Mouse (Mus musculus) gastrocnemius, postnatal 10 days (tissue): ENCODE results near the gene Klf12. TPM values are rescaled to one million over a fixed set of nuclear protein-coding genes. Genes with fewer than 3 reads are reported as not detected.

Source experiments
- DNase-seq: peaks from one replicate; pipeline ENCODE4 v3.0.0; 2021; ENCODE audit warnings: mixed read lengths
- long read RNA-seq, 2 experiments: library from polyadenylated mRNA; stranded (forward); transcript quantifications; one replicate each; pipeline ENCODE4 v2.0.0; 2021
- total RNA-seq, 2 experiments: library from RNA; stranded (reverse); gene quantifications; 2 replicates each; pipeline ENCODE4 v1.2.3; 2021

Klf12 gene
- 10 to 100 TPM; 11.8 to 14.2 TPM for total RNA-seq
- long read RNA-seq, experiment 1, partial matches to known transcripts: 0 of 1 reads
- long read RNA-seq, experiment 1, other reads (novel, unspliced or antisense): 1 of 1 reads
- long read RNA-seq, experiment 2: 0 reads

DNA sequence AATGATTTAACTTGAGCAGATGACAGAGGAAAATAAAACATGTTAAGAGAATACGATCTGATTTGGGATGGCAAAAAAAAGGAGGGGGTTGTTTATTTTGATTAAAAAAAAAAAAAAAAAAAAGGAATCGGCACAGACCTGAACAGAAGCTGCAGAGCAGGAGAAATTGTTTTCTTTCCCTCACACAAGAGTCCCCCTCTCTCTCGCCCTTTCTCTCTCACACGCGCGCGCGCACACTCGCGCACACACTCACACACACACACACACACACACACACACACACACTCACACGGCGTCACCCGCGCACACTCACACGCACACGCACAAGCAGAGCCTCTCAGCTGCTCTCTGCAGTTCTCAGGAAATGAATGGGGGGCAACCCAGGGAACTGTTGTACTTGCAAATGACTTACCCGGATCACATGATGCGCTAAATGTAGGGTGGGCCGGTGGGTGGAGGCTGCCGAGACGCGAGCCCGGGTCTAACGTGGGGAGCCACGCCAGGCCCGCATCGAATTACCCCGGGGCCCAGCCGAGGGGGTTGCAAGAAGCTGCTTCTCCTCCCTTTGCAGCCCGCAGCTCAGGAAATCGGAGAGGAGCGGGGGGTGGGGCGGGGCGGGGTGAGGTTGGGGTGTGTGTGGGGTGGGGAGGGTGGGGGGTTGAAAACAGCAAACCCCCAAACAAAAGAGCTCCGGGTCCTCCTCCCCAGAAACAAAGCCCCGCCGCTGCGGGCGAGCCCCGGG, at the start of gene Klf12:
Klf12 (minus strand) TSS at position 561 of the 742 bp plus-strand sequence.
- DNase-seq: peak; percentile 85

DNA sequence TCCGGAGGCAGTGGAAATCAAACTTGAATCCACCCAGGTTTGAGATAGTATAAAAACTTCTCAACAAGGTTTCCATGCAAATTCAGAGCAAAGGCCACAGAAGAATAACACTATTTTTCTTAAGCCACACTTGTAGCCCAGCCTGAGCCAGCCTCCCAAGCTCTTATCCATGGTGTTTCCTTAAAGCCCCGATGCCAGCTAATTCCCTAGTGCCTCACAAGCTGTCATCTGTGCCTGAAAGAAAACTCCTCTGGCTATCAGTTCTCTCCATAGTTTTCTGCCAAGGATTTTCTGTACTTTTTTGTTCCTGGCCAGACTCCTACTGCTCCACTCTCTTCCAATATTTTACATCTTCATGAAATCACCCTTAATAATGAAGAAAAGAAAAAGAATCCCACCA, 48.9 kb upstream of the Klf12 start:
- DNase-seq: no peak

DNA sequence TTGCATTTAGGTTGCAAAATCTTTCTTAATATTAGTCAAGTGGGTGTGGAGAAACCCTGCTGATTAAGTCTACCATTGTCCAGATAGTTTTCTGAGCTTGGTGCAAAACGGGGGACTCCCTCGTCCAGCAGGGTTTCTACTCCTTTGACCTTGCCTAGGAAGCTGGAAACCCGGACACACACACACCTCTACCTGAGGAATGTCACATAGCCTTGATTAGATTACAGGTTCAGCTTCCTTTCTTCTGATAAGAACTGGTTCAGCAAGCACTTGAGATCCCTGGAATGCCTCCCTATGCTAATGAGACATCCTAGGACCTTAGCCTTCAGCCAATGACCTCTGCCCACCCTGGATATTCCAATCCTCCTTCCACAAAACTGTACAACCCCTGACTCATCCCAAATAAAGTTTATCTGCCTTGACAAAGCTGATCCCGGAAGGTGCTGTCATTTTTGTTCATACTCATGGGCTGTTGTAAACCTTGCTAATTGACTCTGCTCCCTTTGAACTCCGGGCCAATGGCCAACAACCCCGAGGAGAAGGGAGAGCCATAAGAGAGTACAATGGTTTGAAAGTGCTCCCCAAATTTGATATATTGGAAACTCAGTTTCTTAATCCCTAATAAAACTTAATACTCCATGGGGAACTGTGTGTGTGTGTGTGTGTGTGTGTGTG, 44.3 kb upstream of the Klf12 start:
- DNase-seq: no peak

DNA sequence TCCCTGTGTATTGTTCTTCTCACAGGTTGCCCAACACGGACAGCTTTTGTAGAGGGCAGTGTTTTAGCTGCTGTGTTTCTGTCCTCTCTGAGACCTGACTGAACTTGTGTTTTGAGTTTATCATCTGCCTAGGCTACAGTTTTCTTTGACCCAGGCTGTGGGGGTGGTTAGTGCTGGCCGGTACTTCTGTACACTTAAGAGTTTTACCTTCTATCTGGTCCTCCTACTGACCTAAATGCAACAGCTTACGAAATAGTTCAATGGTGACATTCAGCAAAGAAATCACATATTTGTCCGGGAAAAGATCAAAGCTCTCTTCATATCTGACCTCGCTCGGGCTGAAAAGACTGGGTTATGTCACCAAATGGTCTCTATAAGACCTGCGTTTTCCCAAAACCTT, 39.8 kb upstream of the Klf12 start:
- DNase-seq: no peak

- DNase-seq: no peak
Measured at GRCm38 (mm10) chr14:100322012-100322411, 37.5 kb upstream of the Klf12 start.

GRCm38 (mm10) chr14:100316780-100317179, 32.3 kb upstream of the Klf12 start:
- no peak for DNase-seq

- DNase-seq: no peak
Measured at GRCm38 (mm10) chr14:100314099-100314498, 29.6 kb upstream of the Klf12 start.

DNA sequence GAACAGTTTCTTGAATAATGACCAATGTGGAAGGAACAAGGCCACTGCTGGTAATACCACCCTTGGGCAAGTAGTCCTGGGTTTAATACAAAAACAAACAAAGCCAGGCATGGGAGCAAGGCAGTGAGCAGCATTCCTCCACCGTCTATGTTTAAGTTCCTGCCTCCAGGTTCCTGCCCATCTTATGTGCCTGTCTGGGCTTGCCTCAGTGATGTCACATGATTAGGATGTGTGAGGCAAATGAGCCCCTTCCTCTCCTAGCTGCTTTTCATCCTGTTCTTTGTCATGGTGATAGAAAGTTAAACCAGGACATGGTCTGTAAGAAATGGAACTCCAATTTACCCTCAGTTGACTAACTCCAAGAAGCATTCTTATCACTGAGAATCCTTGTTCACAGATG, 16.4 kb upstream of the Klf12 start:
- DNase-seq: no peak

GRCm38 (mm10) chr14:100298892-100299291, 14.4 kb upstream of the Klf12 start:
- no peak for DNase-seq

GRCm38 (mm10) chr14:100286586-100287241, 2.2 kb upstream of the Klf12 start:
- no peak for DNase-seq

- peak; percentile 81 for DNase-seq
Measured at GRCm38 (mm10) chr14:100285656-100286585, 1.4 kb upstream of the Klf12 start.

DNA sequence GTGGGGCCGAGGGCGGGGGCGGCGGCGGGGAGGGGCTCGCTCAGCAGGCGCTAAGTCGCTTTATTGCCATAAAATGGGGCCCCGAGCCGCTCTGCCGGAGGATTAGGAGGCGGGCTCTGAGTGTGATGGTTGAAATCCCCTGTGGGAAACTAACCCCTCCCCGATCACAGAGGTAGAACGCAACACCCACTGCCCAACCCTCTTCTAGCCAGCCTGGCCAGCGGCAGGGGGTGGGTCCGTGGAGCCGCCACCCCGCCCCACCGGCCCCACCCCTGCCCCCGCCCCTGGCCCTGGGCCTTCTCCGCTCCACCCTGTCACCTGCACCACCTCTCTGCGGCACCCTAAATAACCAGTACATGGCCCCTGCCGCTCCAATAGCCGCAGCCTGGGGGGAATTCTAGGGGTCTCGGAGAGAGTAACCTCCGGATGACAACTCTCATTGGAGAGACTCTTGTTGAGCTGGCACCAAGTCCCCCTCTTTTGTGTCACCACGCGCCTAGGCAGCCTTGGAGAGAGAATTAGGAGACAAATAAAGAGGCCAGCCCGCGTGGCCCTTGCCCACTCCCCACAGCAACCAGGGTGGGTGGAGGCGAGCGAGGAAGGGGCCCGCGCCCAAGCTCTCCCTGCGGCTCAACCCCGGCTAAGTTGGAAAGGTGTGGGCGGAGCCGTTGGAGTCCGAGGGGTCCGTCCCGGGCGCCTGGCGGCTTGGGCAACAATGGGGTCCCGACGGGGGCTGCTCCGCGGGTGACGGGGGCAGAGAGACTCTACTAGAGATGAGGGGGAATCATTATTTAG, 579 bp upstream of the Klf12 start:
- peak; percentile 59 for DNase-seq

GRCm38 (mm10) chr14:100283411-100284118, 914 bp downstream of the Klf12 start:
- DNase-seq: peak; percentile 31

DNA sequence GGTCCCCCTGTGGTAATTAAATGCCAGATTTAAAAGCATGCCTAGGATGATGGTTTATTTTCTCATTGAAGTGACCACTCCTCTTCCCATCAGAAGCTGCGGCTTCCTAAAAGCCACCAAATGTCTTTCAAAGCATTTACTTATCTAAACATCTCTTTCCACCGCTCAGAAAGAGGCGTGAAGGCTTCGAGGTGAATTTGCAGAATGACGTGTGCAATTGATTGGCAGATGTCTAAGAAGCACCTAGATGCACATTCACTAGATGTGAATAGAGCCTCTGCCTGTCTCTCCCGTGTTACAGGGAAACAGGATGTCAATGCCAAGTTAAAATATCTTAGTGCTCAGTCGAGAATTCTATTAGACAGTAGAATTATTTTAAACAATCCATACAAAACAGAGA, 1.8 kb downstream of the Klf12 start:
- DNase-seq: no peak

DNA sequence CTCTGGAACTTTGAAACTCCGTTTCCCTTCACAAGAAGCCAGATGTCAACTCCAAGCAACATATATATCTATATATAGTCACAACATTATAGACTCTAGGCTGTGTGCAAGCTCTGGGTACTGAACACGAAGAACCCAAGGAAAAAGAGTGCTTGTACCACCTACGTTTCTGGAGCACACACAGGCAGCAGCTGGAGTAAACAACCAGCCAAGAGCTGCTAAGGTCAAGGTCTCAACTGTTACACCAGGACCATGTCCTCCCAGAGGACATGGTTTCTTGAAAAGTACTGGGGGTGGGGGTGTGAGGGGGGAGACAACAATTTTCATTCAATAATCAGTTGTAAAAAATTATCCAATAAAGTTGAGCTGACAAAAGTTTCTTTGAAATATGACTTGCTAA, 2.7 kb downstream of the Klf12 start:
- no peak for DNase-seq

DNA sequence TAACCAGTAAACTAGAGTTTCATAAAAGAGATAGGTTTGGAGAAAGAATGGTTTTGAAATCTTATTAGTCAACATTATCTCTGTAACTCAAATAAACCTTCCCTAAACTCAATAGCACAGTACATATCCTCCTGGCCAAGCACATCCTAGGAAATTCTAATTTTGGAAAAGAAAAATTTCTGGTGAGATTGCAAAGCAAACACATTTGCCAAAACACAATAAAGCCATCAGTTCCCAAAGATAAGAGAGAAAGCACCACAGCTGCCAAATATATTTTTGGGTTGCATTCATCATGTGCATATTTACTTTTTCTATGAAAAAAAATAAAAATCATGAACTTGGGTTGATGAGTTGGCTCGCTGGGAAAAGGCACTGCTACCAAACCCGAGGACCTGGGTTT, 10.3 kb downstream of the Klf12 start:
- no peak for DNase-seq

DNA sequence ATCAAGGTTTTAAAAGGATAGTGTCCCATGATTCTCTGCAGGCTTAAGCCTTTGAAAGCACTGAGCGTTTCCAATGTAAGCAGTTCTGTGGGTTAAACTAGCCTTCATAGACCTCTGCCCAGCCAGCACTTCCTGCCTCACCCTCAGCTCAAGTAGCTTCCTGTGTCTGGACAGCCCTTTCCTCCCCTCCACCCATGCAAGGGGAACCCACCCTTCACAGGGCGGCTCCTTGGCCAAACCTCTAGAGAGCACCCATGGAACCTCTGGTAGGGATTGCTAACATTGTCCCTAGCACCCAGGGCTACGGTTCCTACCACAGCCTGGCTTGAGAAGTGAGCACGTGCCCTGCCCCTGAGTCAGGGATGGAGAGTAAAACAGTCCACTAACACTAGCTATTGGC, 23.9 kb downstream of the Klf12 start:
- no peak for DNase-seq

DNA sequence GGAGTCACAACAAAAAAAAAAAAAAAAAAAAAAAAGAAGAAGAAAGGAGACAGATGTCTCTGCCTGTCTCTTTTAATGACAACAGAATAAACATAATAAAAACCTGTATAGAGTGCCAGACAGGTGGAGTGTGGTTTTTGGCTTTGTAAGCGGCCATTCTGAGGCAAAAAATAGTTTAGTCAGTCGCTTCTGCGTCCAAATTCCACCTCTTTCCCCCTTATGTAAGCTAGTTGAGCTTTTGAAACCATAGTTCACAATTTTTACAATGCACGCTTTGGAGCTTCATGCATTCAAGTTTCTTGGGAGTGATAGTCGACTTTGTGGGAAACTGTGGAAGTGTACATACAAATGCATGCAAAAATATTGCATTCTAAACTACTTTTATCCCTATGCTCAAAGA, 41.4 kb downstream of the Klf12 start:
- DNase-seq: no peak

DNA sequence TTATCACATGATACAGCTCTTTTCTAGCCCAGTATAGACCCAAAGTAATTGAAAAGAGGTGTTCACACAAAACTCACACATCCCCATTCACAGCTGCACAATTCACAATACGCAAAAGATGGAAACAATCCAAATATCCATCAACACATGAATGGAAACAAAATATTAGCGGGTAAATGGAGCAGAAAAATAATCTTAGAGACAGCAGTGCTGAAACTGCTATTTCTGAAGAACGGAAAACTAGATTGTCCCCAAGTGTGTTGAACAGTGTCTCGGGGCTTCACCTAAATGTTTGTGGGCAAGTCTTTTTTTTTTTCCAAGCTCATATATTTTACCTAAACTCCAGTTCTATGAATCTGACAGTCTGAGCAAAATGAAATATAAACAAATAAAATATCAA, 44.6 kb downstream of the Klf12 start:
- no peak for DNase-seq

GRCm38 (mm10) chr14:100236757-100237156, 47.7 kb downstream of the Klf12 start:
- no peak for DNase-seq

DNA sequence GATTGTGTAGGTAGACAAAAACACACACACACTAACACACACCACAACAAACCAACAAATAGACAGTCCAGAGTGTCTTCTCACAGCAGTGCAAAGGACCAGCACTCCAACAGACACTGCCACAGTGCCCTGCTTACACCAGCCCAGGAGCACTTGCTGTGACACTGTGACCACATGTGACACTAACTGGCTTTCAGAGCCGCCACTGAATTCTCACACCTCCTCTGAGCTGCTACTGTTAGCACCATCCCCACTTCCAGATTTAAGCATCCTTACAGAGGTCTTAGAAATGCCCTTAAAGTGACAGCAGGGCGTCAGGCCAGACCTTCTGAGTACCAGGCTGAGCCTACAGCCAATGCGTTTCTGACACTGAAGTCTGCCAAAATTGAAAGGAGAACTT, 48.7 kb downstream of the Klf12 start:
- no peak for DNase-seq
